ENCODE assay signal across 8 mouse cellular contexts in the genomic region with DNA sequence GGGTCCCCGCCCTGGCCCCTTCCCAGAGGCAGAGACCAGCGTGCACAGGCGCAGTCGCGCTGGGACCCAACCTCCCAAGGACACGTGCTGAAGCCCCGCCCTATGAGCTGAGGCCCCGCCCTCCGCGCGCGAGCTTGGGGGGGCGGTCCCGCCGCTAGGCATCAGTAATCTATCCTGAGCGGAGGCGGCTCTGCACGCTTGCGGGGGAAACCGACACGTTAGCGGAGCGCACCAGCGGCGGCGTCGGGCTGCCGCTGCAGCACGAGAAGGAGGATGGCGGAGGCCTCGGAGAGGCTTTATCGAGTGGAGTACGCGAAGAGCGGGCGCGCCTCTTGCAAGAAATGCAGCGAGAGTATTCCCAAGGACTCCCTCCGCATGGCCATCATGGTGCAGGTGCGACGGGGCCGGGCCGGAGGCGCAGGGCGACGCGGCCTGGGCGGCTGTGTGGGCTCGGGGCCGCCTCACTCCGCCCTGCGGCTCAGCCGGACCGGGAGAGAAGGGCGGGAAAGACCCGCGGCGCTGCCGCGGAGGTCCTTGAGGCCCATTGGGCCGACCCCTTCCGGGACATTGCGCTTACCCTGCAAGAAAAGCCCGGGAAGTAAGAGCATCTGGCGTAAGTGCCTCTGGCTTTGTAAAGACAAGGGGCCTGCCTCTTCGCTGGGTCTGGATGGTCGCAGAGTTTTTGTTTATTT. TPM values are rescaled to one million over a fixed set of nuclear protein-coding genes. Genes with fewer than 3 reads are reported as not detected.
DNase-seq lines count a peak whose midpoint lies in the region; ATAC-seq and TF ChIP-seq lines count a peak whose summit lies in the region.

Gene Parp1, plus strand, starts transcription at position 164 of the 692 bp plus-strand sequence.

- peak within 1 kb of the TSS; percentile 74 for H3K9ac ChIP-seq in embryonic facial prominence, embryonic 15.5 days
- peak within 1 kb of the TSS; percentile 78 for H3K9ac ChIP-seq in kidney, embryonic 14.5 days (ENCODE audit: low read depth, low read length)
- peak within 1 kb of the TSS; percentile 71 for H3K9ac ChIP-seq in limb, embryonic 15.5 days

- no peaks in the 10 kb centered on the region for H3K9me3 ChIP-seq in embryonic facial prominence, embryonic 15.5 days (replicated peaks)
- H3K9me3 ChIP-seq in kidney, embryonic 14.5 days (ENCODE audit: control insufficient read depth, low read length), result 0 out of 2 replicates have a peak, but pooled peaks cover 6% of the 10 kb centered on the region
- H3K9me3 ChIP-seq in limb, embryonic 15.5 days, result no peaks in the 10 kb centered on the region

- peak within 1 kb of the TSS; percentile 59 for H3K4me2 ChIP-seq in embryonic facial prominence, embryonic 15.5 days (replicated peaks)
- H3K4me2 ChIP-seq in kidney, embryonic 14.5 days (replicated peaks; ENCODE audit: low read depth, low read length), result peak within 1 kb of the TSS; percentile 86
- peak within 1 kb of the TSS; percentile 64 for H3K4me2 ChIP-seq in limb, embryonic 15.5 days

- WGBS in bone marrow, adult 2 months, result under 1% methylated on average over 67 of the region's 67 CpGs
- WGBS in embryonic facial prominence, embryonic 15.5 days, result 0% methylated on average over 67 of the region's 67 CpGs
- WGBS in kidney, embryonic 14.5 days, result under 1% methylated on average over 67 of the region's 67 CpGs
- WGBS in limb, embryonic 15.5 days, result under 1% methylated on average over 63 of the region's 67 CpGs

- peak; percentile 73; the same call in 1 of the 2 replicates for TF ChIP-seq POLR2A in bone marrow, adult 2 months (IDR thresholded peaks at IDR 0.05; ENCODE audit: borderline replicate concordance, control insufficient read depth, low read depth, low read length)

- no peaks in the 10 kb centered on the region for H3K27me3 ChIP-seq in embryonic facial prominence, embryonic 15.5 days
- no peaks in the 10 kb centered on the region for H3K27me3 ChIP-seq in kidney, embryonic 14.5 days (ENCODE audit: control insufficient read depth, insufficient read depth, low read length)
- H3K27me3 ChIP-seq in limb, embryonic 15.5 days, result no peaks in the 10 kb centered on the region

- H3K4me1 ChIP-seq in bone marrow, adult 2 months (ENCODE audit: control insufficient read depth, insufficient read depth, low read length), result peaks cover 4% of the 10 kb centered on the region; the same call in 1 of the 2 replicates
- H3K4me1 ChIP-seq in embryonic facial prominence, embryonic 15.5 days, result peaks cover 21% of the 10 kb centered on the region
- H3K4me1 ChIP-seq in kidney, embryonic 14.5 days (ENCODE audit: control insufficient read depth, insufficient read depth, low read length), result peaks cover 15% of the 10 kb centered on the region
- peaks cover 19% of the 10 kb centered on the region for H3K4me1 ChIP-seq in limb, embryonic 15.5 days

- peak; percentile 92 for DNase-seq in 416B (ENCODE audit: low read depth)
- peak; percentile 95 to 96 for DNase-seq in heart, adult 9 months (ENCODE audit: low spot score in 2 of 2)
- DNase-seq in monocyte, adult 2 months (ENCODE audit: low read depth in 1 of 2, low spot score in 2 of 2), result peak; percentile 74 to 86
- peak; percentile 96 for DNase-seq in spleen, postnatal 36 days (ENCODE audit: low spot score in 2 of 2)

- H3K27ac ChIP-seq in bone marrow, adult 2 months (ENCODE audit: control insufficient read depth, insufficient read depth, low read depth, low read length, poor library complexity), result peak within 1 kb of the TSS; percentile 82
- peak within 1 kb of the TSS; percentile 93 for H3K27ac ChIP-seq in embryonic facial prominence, embryonic 15.5 days (replicated peaks)
- peak within 1 kb of the TSS; percentile 91 for H3K27ac ChIP-seq in kidney, embryonic 14.5 days (ENCODE audit: low read depth, low read length)
- H3K27ac ChIP-seq in limb, embryonic 15.5 days, result peak within 1 kb of the TSS; percentile 94

- no peak for TF ChIP-seq CTCF in bone marrow, adult 2 months (IDR thresholded peaks at IDR 0.05; ENCODE audit: control insufficient read depth, insufficient read depth, low read length)

- peaks cover 11% of the 10 kb centered on the region for H3K36me3 ChIP-seq in embryonic facial prominence, embryonic 15.5 days
- H3K36me3 ChIP-seq in kidney, embryonic 14.5 days (ENCODE audit: control insufficient read depth, insufficient read depth, low read length), result peaks cover 11% of the 10 kb centered on the region; the same call in 1 of the 2 replicates
- H3K36me3 ChIP-seq in limb, embryonic 15.5 days, result peaks cover 15% of the 10 kb centered on the region

- ATAC-seq in embryonic facial prominence, embryonic 15.5 days (ENCODE audit: insufficient number of reproducible peaks, low FRiP score, low TSS enrichment, low read depth), result peak; percentile 98
- peak; percentile 99 for ATAC-seq in kidney, embryonic 14.5 days (ENCODE audit: low FRiP score, low TSS enrichment)
- ATAC-seq in limb, embryonic 15.5 days (ENCODE audit: insufficient number of reproducible peaks, low FRiP score, low TSS enrichment, low read depth), result peak; percentile 96

- peak within 1 kb of the TSS; percentile 92 for H3K4me3 ChIP-seq in bone marrow, adult 2 months (replicated peaks; ENCODE audit: control insufficient read depth, low read depth, low read length)
- peak within 1 kb of the TSS; percentile 93 for H3K4me3 ChIP-seq in embryonic facial prominence, embryonic 15.5 days (replicated peaks)
- peak within 1 kb of the TSS; percentile 63 for H3K4me3 ChIP-seq in kidney, embryonic 14.5 days (ENCODE audit: low read length)
- peak within 1 kb of the TSS; percentile 93 for H3K4me3 ChIP-seq in limb, embryonic 15.5 days

RNA-seq across cellular contexts. Expression of gene Parp1, which starts in this region (rescaled TPM):
- 22.0 and 57.7 TPM in 2 replicates for polyA plus RNA-seq in bone marrow, adult 2 months (2011; ENCODE audit: insufficient read depth, insufficient read length, low replicate concordance, missing spikeins)
- 99.0 and 102 TPM in 2 replicates for polyA plus RNA-seq in embryonic facial prominence, embryonic 15.5 days (2015; fragmentation: Nextera tagmentation; extraction: Ambion mirVana)
- 110 and 165 TPM in 2 replicates for polyA plus RNA-seq in kidney, embryonic 14.5 days (2014; fragmentation: Nextera tagmentation; extraction: Ambion mirVana)
- 99.9 and 105 TPM in 2 replicates for polyA plus RNA-seq in limb, embryonic 15.5 days (2015; fragmentation: Nextera tagmentation; extraction: Ambion mirVana)

Comparison
In these comparisons a context has a peak if more than half of its experiments do, and no peak if none do; other contexts are left out.
1. Peak in every context shown above with its lines: DNase-seq, ATAC-seq, H3K4me3 ChIP-seq and H3K27ac ChIP-seq.